Mouse (Mus musculus): ENCODE measurements around the gene Tlcd2.
A peak's percentile ranks its signal among the peaks of the same experiment; 100 is the strongest.

Tlcd2 gene

GRCm38 (mm10) chr11:75460844-75461742 lies at the start of gene Tlcd2:
Gene Tlcd2 (plus strand): TSS chr11:75461715.
- DNase-seq = peak; percentile 100

- no peak for DNase-seq
Measured at GRCm38 (mm10) chr11:75415096-75415495, 46.4 kb upstream of the Tlcd2 start.

- DNase-seq = no peak
Measured at GRCm38 (mm10) chr11:75415994-75416393, 45.5 kb upstream of the Tlcd2 start.

- no peak for DNase-seq
Measured at GRCm38 (mm10) chr11:75420037-75420436, 41.5 kb upstream of the Tlcd2 start.

GRCm38 (mm10) chr11:75420810-75421374 lies 40.6 kb upstream of the Tlcd2 start:
- no peak for DNase-seq

GRCm38 (mm10) chr11:75421375-75422012 lies 40.0 kb upstream of the Tlcd2 start:
- no peak for DNase-seq

- no peak for DNase-seq
Measured at GRCm38 (mm10) chr11:75422013-75422792, 39.3 kb upstream of the Tlcd2 start, which contains the start of gene Serpinf1. Gene Serpinf1 (minus strand): TSS chr11:75422701.

GRCm38 (mm10) chr11:75423091-75423490 lies 38.4 kb upstream of the Tlcd2 start:
- DNase-seq = no peak

GRCm38 (mm10) chr11:75424033-75424432 lies 37.5 kb upstream of the Tlcd2 start:
- no peak for DNase-seq

GRCm38 (mm10) chr11:75424459-75424858 lies 37.1 kb upstream of the Tlcd2 start:
- DNase-seq = no peak

GRCm38 (mm10) chr11:75429019-75429705 lies 32.4 kb upstream of the Tlcd2 start:
- DNase-seq = no peak

GRCm38 (mm10) chr11:75431307-75431706 lies 30.2 kb upstream of the Tlcd2 start:
- DNase-seq = peak in 1 of 2 experiments; percentile 60

GRCm38 (mm10) chr11:75434138-75434537 lies 27.4 kb upstream of the Tlcd2 start:
- DNase-seq = no peak

- DNase-seq = peak in 1 of 2 experiments; percentile 40
Measured at GRCm38 (mm10) chr11:75438194-75438593, 23.3 kb upstream of the Tlcd2 start.

- DNase-seq = peak; percentile 47 to 69
Measured at GRCm38 (mm10) chr11:75438804-75439203, 22.7 kb upstream of the Tlcd2 start.

GRCm38 (mm10) chr11:75439363-75439762 lies 22.2 kb upstream of the Tlcd2 start, which contains the start of gene Serpinf2:
Gene Serpinf2 (minus strand): TSS chr11:75439591.
- DNase-seq = peak; percentile 63 to 77

- peak in 1 of 2 experiments; percentile 48 for DNase-seq
Measured at GRCm38 (mm10) chr11:75439951-75440350, 21.6 kb upstream of the Tlcd2 start.

- DNase-seq = no peak
Measured at GRCm38 (mm10) chr11:75441034-75441433, 20.5 kb upstream of the Tlcd2 start.

GRCm38 (mm10) chr11:75441601-75442000 lies 19.9 kb upstream of the Tlcd2 start:
- DNase-seq = peak in 1 of 2 experiments; percentile 75

- DNase-seq = peak; percentile 89 to 92
Measured at GRCm38 (mm10) chr11:75443711-75444110, 17.8 kb upstream of the Tlcd2 start.

GRCm38 (mm10) chr11:75448575-75448974 lies 12.9 kb upstream of the Tlcd2 start:
- no peak for DNase-seq

GRCm38 (mm10) chr11:75449695-75450094 lies 11.8 kb upstream of the Tlcd2 start:
- no peak for DNase-seq
